Mouse (Mus musculus) T-helper 17 cell (primary cell): ENCODE measurements around the gene Mob1a.
"Not testable (repeated sequence)": the region's sequence is repeated elsewhere in the genome, so short reads cannot be mapped to it uniquely, and the experiment has no call there.

ENCODE experiments used
- in situ Hi-C, 2 experiments: fragments of 300-600 bp; cut with MboI, MseI; formaldehyde crosslinking; loops; 1 replicate in 1 of 2; 2 replicates in 1 of 2; pipeline ENCODE4 v1.15.1; 2025; ENCODE audit warnings: high pct_unique_total_duplicates in 2 of 2

Gene Mob1a

GRCm38 (mm10) chr6:83341387-83341786 is 15.6 kb downstream of the Mob1a start:
- in situ Hi-C loops = no loop called here

DNA sequence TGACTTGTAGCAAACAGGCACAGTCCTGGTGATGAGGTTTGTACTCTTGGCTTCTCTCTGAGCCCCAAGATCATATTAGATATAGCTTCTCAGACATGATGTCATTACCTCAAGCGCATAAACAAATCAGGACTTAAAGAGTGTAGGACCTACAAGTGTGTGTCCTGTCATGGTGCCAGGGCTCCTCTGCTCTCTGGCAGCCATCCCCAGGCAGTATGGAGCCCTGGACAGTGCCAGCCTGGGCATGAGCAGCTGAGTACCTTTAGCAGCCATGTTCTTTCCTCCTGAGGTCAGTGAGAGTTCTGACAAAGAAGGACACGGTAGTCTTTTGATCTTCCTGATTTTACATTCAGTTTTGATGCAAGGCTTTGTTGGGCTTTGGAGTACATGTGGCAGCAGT is 17.1 kb downstream of the Mob1a start:
- in situ Hi-C loops = no loop called here

GRCm38 (mm10) chr6:83345285-83345684 is 19.5 kb downstream of the Mob1a start:
- in situ Hi-C loops = not testable (repeated sequence)

DNA sequence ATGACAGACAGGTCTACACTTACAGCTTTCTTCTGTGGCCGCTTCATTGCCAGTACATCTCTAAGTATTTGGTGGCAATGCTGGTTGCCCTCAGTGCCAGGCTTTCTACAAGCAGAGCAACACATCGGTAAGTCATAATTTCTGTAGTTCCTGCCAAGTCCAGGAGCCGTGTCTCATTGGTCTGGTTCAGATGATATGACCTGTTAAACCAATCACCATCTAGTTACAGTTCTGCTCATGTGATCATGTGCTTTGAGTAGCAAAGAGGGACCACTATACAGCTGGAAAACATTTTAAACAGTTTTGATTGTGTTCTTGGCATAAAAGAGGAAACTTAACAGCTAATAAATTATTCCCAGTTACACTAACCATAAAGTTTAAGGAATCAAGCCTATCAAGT is 22.1 kb downstream of the Mob1a start:
- in situ Hi-C loops = no loop called here

DNA sequence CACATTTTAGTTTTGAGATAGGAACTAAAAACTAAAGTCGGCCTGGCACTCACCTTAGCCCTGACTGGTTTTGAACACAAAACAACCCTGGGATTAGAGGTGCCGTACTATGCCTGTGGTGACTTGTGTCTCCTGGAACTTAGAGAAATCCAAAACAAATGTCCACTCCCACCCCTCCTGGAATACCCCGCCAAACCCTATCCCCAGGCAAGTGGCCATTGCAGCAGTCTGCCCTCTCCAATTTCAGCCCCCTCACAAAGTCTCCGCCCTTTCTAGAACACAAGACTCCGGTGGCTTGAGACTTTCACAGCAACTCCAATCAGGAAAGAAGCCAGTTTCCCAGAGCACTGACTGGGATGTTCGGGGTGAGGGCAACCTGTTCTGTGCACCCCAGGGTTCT is 23.1 kb downstream of the Mob1a start, which contains the start of gene Bola3:
TSS of gene Bola3 (plus strand) at position 275 of the 400 bp plus-strand sequence.
- in situ Hi-C loops = no loop called here

DNA sequence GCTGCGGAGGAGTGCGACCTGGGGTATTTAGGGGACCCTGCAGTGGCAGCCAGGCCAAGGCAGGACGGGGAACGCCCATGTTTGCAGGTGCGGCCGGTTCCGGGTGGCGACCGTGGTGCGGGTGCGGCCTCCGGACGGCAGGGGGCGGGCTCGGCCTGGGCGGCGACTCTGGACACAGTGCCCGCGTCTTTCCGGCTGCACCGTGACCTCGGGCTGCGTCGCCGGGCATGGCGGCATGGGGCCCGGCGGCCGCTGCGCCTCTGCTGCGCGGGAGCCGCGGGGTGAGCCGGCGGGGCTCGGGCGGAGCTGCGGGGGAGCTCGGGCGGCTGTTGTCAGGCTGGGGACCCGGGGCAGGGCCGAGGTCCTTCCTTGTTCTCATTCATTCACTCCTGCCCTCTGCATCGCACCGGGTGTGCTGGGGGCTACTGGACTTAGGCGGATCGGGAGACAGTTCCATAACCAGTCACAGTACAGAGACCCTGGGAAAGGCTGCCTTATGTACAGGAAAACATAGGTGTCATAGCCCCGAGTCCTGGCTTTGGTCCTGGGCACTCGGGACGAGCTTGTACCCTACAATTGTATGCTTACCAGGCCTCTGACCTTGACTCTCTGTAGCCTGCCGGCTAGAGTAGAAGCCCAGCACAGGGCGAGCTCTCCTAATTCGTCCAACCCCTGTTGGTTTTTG is 23.6 kb downstream of the Mob1a start:
- in situ Hi-C loops = no loop called here

DNA sequence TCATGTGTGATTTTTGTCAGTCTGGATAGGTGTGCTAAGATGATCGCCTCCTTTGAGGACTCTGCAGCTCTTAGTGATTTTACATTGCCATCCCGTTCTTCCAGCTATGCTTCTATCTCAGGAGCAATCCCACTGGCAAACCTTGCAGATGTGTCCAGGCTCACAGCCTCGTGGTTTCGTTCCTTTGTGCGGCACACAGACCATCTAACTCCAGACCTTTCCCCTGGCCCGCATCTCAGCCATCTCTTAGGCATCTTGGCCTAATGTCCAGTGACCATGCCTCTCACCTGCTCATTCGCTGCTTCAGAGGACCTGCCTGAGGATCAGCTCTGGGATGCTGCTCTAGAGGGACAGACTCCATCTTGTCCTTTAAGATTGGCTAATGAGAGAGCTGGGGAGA is 24.4 kb downstream of the Mob1a start:
- in situ Hi-C loops = loop anchor here in 1 of 2 experiments (5.0 kb wide), 2 partner anchors 162 to 217 kb away; no protein-coding TSS in a partner anchor

GRCm38 (mm10) chr6:83350851-83351405 is 25.1 kb downstream of the Mob1a start:
- in situ Hi-C loops = loop anchor here in 1 of 2 experiments (5.0 kb wide), 2 partner anchors 161 to 216 kb away; no protein-coding TSS in a partner anchor

DNA sequence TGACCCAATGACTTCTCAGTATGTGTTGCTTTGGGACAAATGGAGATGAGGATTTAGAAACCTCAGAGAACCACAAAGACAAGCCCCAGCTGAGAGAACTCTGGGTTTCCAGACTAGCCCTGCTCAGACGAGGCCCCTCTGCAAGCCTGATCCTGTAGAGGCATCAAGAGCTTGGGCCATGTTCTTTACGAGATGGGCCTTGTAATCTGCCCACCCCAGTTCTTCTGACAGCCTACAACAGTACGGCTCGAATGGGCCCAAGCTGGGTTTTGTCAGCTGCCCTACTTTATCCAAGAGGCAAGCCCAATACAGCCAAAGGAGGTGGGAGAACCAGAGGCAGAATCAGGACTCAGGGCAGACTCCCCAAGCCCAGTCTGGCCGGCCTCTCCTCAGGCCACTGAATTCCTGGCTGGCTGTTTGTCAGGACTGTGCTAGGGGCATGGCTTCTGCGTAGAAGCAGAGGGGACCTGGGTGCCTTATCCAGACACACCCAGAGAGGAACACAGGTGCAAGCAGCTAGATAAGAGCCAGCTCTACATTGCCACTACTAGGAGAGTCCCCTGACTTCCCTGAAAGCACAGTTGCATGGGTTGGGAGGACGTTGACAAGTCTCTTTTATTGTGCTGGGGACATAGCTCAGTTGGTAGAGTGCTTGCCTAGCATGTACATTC is 25.8 kb downstream of the Mob1a start:
- in situ Hi-C loops = loop anchor here in 1 of 2 experiments (5.0 kb wide), 2 partner anchors 161 to 216 kb away; no protein-coding TSS in a partner anchor

GRCm38 (mm10) chr6:83352666-83353410 is 27.0 kb downstream of the Mob1a start:
- in situ Hi-C loops = loop anchor here in 1 of 2 experiments (5.0 kb wide), 2 partner anchors 159 to 214 kb away; no protein-coding TSS in a partner anchor

GRCm38 (mm10) chr6:83354856-83355781 is 29.3 kb downstream of the Mob1a start:
- in situ Hi-C loops = loop anchor here (5.0 kb wide), 3 partner anchors 157 to 302 kb away; partner anchors contain the start of gene Clec4f (in 1 of the 2)

- in situ Hi-C loops = loop anchor here (5.0 kb wide), 2 partner anchors 156 to 301 kb away; partner anchors contain the start of gene Clec4f (in 1 of the 2)
These were observed 30.8 kb downstream of the Mob1a start for GRCm38 (mm10) chr6:83356569-83357138.

DNA sequence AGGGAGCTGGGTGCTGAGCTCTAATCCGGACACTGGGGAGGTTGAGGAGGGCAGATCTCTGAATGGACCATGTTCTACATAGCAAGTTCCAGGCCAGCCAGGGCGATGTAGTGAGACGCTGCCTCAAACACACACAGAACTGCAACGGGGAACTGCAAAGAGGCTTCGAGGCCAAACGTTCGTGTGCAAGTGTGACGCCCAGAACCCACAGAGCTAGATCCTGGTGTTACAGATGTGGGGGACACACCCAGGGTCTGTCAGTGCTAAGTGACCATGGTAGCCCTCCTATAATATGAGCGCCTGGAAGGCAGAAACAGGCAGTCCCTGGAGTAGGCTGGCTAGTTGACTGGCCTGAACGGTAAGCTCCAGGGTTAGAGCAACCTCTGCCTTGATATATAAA is 31.6 kb downstream of the Mob1a start:
- in situ Hi-C loops = loop anchor here (5.0 kb wide), 2 partner anchors 155 to 300 kb away; partner anchors contain the start of gene Clec4f (in 1 of the 2)

DNA sequence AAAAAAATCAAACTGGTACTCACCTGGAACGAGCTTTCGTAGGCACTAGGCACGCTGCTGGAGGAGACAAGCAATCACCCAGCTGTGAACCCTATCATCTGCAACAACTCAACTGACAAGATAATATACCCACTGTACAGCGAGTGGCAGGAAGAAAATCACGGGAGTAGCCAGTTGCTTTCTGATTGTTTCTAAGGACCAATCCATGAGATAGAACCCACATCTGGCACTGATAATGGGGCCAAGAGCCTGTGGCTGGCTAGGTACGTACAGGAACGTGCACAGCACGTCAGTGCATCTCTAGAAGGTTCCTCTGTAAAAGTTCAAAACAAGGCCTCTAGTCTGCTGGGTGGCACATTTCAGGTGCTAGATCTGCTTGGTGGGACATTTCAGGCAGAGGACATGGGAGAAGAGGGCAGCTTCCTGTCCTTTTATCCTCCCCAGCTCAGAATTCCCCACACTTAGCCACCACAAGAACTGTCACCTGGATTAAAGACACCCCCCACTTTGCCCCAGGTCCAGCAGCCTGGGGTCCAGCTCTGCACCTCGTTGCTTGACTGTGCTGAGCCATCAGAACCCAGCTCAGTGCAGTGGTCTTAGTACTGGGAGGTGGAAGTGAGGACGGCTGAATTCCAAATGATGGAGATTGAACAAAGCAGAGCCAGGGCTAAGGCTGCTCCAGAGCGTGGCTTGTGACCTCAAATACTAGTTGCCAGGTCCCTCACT is 35.9 kb downstream of the Mob1a start:
- in situ Hi-C loops = loop anchor here in 1 of 2 experiments (5.0 kb wide), 1 partner anchor 41 kb away; no protein-coding TSS in a partner anchor

- in situ Hi-C loops = loop anchor here in 1 of 2 experiments (5.0 kb wide), 1 partner anchor 39 kb away; no protein-coding TSS in a partner anchor
These were observed 37.3 kb downstream of the Mob1a start for GRCm38 (mm10) chr6:83363075-83363474.

DNA sequence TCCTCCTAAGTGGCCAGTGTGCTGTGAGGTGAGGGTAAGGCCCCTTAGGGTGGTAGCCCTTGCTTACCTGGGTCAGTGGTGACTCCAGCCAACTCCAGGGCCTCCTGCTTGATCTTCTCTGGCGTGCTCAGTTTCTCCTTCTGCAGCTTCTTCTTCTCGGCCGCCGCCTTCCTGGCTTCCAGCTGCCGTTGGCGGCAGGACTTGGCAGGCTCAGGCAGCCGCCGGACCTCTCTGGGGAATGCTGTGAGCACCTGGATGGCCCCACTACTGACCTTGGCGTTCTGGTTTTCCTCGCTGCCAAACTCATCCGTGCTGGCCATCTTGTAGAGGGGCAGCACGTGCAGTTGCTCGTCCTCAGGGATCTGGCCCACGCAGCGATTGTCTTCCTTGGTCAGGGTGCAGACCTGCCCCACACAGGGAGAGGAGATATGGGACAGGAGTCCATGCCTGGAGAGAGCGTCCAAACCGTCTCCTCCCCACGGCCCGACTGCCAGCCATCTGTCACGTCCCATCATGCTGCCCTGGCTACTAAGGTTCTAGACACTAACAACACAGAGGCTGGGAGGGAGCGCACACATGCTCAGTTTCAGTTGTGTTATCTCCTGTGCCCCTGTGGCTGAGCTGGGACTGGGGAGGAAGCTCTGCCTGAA is 44.6 kb downstream of the Mob1a start:
- in situ Hi-C loops = no loop called here

GRCm38 (mm10) chr6:83371350-83371749 is 45.5 kb downstream of the Mob1a start:
- in situ Hi-C loops = no loop called here

DNA sequence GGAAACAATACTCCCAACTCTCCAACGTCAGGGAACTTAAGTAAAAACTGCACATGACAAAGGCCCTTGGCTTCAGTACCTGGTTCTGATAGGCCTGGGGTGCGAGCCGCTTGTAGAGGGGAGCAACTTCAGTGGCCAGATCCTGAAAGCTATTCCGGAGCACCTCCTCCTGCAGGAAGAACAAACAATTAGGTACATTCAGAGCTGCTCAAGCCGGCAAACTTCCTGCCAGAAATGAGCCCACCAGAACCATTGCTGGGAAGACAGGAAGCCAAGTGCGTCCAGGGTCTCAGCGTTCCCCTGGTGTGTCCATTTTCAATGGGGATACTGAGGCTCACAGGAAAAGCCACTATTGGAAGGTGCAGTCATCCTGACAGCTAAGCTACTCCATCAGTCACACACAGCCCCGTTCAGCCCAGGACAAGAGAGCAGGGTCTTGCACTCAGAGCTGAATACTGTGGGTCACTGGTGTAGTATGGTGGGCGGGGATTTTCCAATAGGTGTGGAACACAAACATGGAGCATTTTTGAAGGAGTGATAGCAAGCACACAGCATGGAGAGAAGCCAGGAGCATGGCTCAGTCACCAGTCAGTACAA is 48.0 kb downstream of the Mob1a start:
- in situ Hi-C loops = no loop called here
